Mouse (Mus musculus): Measurements from ENCODE around the gene Olfr1193.

GRCm38 (mm10) chr2:88648209-88648608 lies 27.2 kb upstream of the Olfr1193 start, which contains the start of gene Olfr1192-ps1:
- no peak for TF ChIP-seq POLR2A (IDR thresholded peaks at IDR 0.05; ENCODE audit: borderline replicate concordance, extremely low read depth, insufficient read depth, insufficient read length, poor library complexity, severe bottlenecking)
- TF ChIP-seq CTCF (IDR thresholded peaks at IDR 0.05; ENCODE audit: borderline replicate concordance, extremely low read depth, insufficient read depth, insufficient read length) = no peak
